Mouse (Mus musculus) stomach, embryonic 14.5 days (tissue): ENCODE data around the gene Sfxn5. TPM values are rescaled to one million over a fixed set of nuclear protein-coding genes. Genes with fewer than 3 reads are reported as not detected.

Experiments
- ATAC-seq: fragments of 200-750 bp; cut with Nextera tagmentation; 2 replicates; pipeline ENCODE4 v1.8.0; 2017; ENCODE audit warnings: low read depth, moderate TSS enrichment; ENCODE audit not compliant: insufficient number of reproducible peaks, insufficient read depth, low FRiP score
- H3K27ac ChIP-seq: fragments of 300-500 bp; sonication (generic); 2 replicates; pipeline ENCODE4 v1.5.1; 2014; ENCODE audit warnings: mild to moderate bottlenecking, low read length, moderate library complexity, mixed read lengths
- H3K27me3 ChIP-seq: fragments of 300-500 bp; sonication (generic); 2 replicates; pipeline ENCODE4 v1.6.1; 2014; ENCODE audit warnings: low read length, control low read depth, mixed read lengths; ENCODE audit not compliant: control insufficient read depth, insufficient read depth
- H3K36me3 ChIP-seq: fragments of 300-500 bp; sonication (generic); 2 replicates; pipeline ENCODE4 v1.6.1; 2014; ENCODE audit warnings: mild to moderate bottlenecking, control low read depth, low read length, moderate library complexity, mixed read lengths; ENCODE audit not compliant: control insufficient read depth, insufficient read depth
- H3K4me1 ChIP-seq: fragments of 300-500 bp; sonication (generic); 2 replicates; pipeline ENCODE4 v1.6.1; 2014; ENCODE audit warnings: low read length, control low read depth, mixed read lengths; ENCODE audit not compliant: control insufficient read depth, insufficient read depth
- H3K4me2 ChIP-seq: fragments of 300-500 bp; sonication (generic); replicated peaks from 2 replicates; pipeline ENCODE4 v1.6.1; 2014; ENCODE audit warnings: low read depth, low read length, control low read depth
- H3K4me3 ChIP-seq: fragments of 300-500 bp; sonication (generic); 2 replicates; pipeline ENCODE4 v1.5.1; 2014; ENCODE audit warnings: low read depth, low read length, control low read depth
- H3K9ac ChIP-seq: fragments of 300-500 bp; sonication (generic); replicated peaks from 2 replicates; pipeline ENCODE4 v1.6.1; 2014; ENCODE audit warnings: low read depth, mild to moderate bottlenecking, control low read depth, low read length, moderate library complexity, mixed read lengths
- H3K9me3 ChIP-seq: fragments of 300-500 bp; sonication (generic); 2 replicates; pipeline ENCODE4 v1.6.1; 2016; ENCODE audit warnings: low read depth, low read length, control low read depth; ENCODE audit not compliant: control insufficient read depth
- WGBS: fragments of 180-500 bp; shearing (Covaris S2); extraction: QIAGEN DNeasy Blood & Tissue Kit; methylation state at CpG from one replicate; pipeline ENCODE4 v1.1.7; 2014; 5-methylcytosine and 5-hydroxymethylcytosine counted together
- polyA plus RNA-seq: library from polyadenylated mRNA; unstranded; fragments of >200 nt; fragmentation: Nextera tagmentation; extraction: Ambion mirVana; gene quantifications from 2 replicates; pipeline ENCODE4 v1.2.1, GENCODE M21; 2014

Gene Sfxn5
- polyA plus RNA-seq, 1 experiment from 2014 or later, result 13.0 TPM

DNA sequence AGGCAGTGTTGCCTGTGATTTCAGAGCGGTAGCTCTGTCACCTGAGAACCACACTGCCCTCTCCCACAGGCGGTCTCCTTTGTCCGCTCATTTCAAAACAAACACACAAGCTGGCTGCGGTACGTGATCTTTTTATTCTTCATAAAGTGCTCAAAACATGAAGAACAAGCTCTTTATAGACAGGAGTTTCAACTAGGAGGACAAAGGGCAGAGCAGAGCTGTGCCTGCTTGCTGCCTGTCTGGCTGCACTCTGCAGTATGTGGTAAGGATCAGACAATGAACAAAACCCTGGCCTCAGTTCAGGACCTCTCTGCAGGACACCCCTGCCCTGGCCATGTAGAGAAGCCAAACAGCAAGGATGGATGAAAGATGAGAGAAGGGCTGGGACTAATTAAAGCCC, 1.6 kb upstream of the Sfxn5 start:
- Histone ChIP-seq H3K27ac (no peak overlapping the region), H3K9ac (no peak overlapping the region), H3K9me3 (no peaks in the 10 kb centered on the region), H3K27me3 (no peaks in the 10 kb centered on the region), H3K4me2 (no peak overlapping the region), H3K4me3 (no peak overlapping the region), H3K36me3 (no peaks in the 10 kb centered on the region), H3K4me1 (peaks cover 7% of the 10 kb centered on the region; the same call in 1 of the 2 replicates)
- 68% methylated on average over 5 of the region's 5 CpGs for WGBS
- ATAC-seq, result no peak

DNA sequence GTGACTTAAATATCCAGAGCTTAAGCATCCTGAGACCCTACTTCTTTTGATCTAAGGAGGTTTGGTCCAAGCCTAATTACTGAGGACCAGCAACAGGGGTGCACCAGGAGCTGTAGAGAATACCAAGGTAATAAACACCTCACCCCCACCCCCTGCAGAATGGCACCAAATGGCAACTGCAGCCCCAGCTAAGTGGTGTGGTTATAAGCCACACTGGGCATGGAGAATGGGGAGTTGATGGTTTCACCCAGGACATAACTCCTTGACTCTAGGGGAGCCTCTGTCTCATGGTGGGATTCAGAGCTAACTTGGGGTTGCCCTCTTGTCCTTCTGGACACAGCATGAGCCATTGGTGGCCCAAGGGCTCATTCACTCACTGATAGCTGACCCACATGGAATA, 1.0 kb upstream of the Sfxn5 start:
- Histone ChIP-seq H3K4me3 (no peak overlapping the region), H3K27ac (no peak overlapping the region), H3K9me3 (no peaks in the 10 kb centered on the region), H3K9ac (no peak overlapping the region), H3K36me3 (no peaks in the 10 kb centered on the region), H3K4me2 (peak overlapping the region; percentile 96; the same call in 1 of the 2 replicates), H3K4me1 (peaks cover 7% of the 10 kb centered on the region; the same call in 1 of the 2 replicates), H3K27me3 (no peaks in the 10 kb centered on the region)
- no peak for ATAC-seq

DNA sequence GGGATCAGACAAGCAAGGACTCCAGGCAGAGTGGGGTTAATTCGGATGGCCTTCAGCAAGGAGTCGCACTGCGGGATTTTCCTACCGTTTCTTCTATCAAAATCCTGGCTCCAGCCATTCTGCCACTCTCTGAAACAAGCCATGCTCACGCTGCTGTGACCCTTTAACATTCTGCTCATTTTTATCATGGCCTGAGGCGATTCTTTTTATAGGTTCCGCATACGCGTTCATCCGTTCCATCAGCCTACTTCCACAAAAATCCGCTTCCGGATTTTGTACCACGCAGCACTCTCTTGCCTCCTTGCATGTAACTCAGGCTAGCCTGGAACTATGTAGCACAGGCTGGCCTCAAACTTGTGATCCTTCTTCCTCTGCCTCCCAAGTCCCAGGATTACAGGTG, 510 bp upstream of the Sfxn5 start:
- no peak for ATAC-seq
- H3K4me1 ChIP-seq, result peaks cover 7% of the 10 kb centered on the region; the same call in 1 of the 2 replicates
- H3K27ac ChIP-seq, result peak overlapping the region; percentile 92; the same call in 1 of the 2 replicates
- H3K4me3 ChIP-seq, result peak overlapping the region; percentile 74
- H3K9me3 ChIP-seq, result no peaks in the 10 kb centered on the region
- peak overlapping the region; percentile 30; the same call in 1 of the 2 replicates for H3K9ac ChIP-seq
- no peaks in the 10 kb centered on the region for H3K27me3 ChIP-seq
- under 1% methylated on average over 13 of the region's 13 CpGs for WGBS
- H3K4me2 ChIP-seq, result peak overlapping the region; percentile 96
- no peaks in the 10 kb centered on the region for H3K36me3 ChIP-seq

DNA sequence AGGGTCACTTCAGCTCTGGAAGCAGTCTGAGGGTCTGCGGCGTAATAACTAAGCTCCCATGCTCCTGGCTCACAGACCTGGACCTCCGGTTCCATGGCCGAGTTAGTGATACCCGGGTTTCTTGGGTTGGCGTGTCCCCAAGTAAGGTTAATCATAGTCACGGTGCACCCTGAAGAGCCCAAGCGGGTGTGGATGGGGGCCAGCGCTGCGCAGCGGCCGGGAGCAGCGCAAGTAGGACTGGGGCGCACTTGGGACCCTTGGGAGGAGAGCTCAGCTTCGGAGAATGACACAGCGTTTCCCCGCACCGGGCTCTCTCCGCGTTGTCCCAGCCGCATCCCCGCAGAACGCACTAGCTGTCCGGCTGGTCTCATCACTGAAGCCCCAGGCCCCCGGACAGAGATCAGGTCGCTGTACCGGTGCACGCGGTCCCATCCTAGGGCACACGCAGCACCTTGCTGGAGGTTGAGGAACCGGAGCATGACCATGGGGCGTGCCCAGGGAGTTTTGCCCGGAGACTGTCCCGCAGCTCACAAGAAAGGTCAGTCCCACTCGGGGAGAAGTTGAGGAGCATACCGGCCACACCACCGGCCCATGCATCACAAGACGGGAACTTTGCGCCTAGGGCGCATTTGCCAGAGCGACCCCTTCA, 747 bp downstream of the Sfxn5 start:
- Histone ChIP-seq H3K36me3 (no peaks in the 10 kb centered on the region), H3K4me1 (peaks cover 7% of the 10 kb centered on the region; the same call in 1 of the 2 replicates), H3K27me3 (no peaks in the 10 kb centered on the region), H3K9ac (peak overlapping the region; percentile 48), H3K9me3 (no peaks in the 10 kb centered on the region), H3K4me3 (peak overlapping the region; percentile 74), H3K27ac (peak overlapping the region; percentile 39; the same call in 1 of the 2 replicates), H3K4me2 (peak overlapping the region; percentile 96)
- WGBS, result under 1% methylated on average over 41 of the region's 41 CpGs
- peak; percentile 24 for ATAC-seq

DNA sequence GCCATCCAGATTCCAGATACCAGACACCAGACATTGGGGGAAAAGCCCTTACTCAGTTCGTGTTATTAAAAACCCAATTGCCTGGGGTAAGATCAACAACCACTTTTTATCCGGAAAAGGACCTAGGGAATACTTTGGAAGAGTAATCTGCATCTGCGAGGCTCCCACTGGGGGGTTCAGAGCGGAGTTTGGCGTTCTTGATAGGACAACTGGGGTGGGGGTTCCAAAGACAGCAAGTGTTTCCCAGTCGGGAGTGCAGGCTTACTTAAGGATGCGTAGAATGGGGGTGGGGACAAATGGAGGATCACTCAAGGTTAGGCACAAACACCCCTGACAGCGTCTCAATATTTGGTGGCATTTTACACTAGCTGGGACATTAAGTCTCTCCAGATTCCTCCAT, 1.5 kb downstream of the Sfxn5 start:
- peaks cover 7% of the 10 kb centered on the region; the same call in 1 of the 2 replicates for H3K4me1 ChIP-seq
- H3K9ac ChIP-seq, result 0 out of 2 replicates have a peak overlapping the region, but pooled peaks have one; percentile 48
- H3K4me3 ChIP-seq, result no peak overlapping the region
- WGBS, result 8% methylated on average over 8 of the region's 8 CpGs
- H3K36me3 ChIP-seq, result no peaks in the 10 kb centered on the region
- no peaks in the 10 kb centered on the region for H3K9me3 ChIP-seq
- peak overlapping the region; percentile 96 for H3K4me2 ChIP-seq
- no peaks in the 10 kb centered on the region for H3K27me3 ChIP-seq
- no peak for ATAC-seq
- peak overlapping the region; percentile 33; the same call in 1 of the 2 replicates for H3K27ac ChIP-seq

DNA sequence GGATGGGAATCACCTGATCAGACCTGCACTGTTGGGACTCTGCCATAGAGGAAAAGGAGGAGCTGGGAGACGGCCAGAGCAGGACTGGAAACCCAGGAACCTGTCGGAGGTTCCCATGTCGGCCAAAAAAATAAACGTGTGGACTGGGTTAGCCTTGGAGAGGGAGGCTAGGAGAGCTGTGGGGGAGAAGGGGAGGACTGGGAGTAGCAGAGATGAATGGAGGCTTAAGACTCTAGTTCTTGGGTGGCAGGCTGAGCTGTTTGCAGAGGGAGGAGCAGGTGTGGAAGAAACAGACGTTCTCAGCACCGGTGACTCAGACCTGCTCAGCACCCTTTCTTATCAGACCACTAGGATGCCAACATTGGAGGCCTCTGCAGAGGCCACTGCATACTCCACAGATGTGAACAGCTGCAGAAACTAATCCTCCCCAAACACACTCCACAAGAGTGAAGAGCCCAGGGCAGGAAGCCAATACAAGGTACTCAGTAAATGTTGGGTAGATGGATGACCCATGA, 1.9 kb downstream of the Sfxn5 start:
- no peaks in the 10 kb centered on the region for H3K9me3 ChIP-seq
- peaks cover 7% of the 10 kb centered on the region; the same call in 1 of the 2 replicates for H3K4me1 ChIP-seq
- peak; percentile 15; the same call in 1 of the 2 replicates for ATAC-seq
- peak overlapping the region; percentile 96; the same call in 1 of the 2 replicates for H3K4me2 ChIP-seq
- 22% methylated on average over 6 of the region's 6 CpGs for WGBS
- no peak overlapping the region for H3K9ac ChIP-seq
- H3K27me3 ChIP-seq, result no peaks in the 10 kb centered on the region
- H3K4me3 ChIP-seq, result no peak overlapping the region
- H3K27ac ChIP-seq, result peak overlapping the region; percentile 33; the same call in 1 of the 2 replicates
- no peaks in the 10 kb centered on the region for H3K36me3 ChIP-seq

DNA sequence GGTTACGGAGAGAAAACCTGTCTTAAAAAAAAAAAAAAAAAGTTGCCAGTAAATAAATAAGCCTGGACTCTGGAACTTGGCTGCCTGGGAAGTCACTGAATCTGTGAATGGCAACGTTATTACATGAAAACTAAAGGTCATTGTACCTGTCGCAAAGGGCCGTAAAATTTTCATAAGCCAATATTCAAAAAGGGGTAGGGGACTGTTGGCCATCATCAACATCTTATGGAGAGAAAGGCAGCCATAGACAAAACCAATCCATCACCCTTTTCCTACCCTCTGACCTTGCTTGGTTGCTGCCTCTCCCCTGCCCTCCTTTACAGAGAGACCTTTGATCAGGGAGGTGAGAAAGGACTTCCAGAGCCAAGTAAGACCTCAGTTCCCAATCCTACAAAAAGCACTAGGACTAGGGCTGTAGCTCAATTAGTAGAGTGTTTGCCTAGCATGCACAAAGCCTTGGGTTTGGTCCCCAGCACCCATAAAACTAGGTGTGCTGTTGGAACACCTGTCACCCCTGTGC, 3.5 kb downstream of the Sfxn5 start:
- no peaks in the 10 kb centered on the region for H3K36me3 ChIP-seq
- H3K9ac ChIP-seq, result no peak overlapping the region
- no peak overlapping the region for H3K27ac ChIP-seq
- ATAC-seq, result no peak
- WGBS, result 92% methylated on average over 4 of the region's 4 CpGs
- H3K9me3 ChIP-seq, result no peaks in the 10 kb centered on the region
- H3K4me1 ChIP-seq, result peaks cover 10% of the 10 kb centered on the region; the same call in 1 of the 2 replicates
- H3K27me3 ChIP-seq, result no peaks in the 10 kb centered on the region
- H3K4me3 ChIP-seq, result no peak overlapping the region
- H3K4me2 ChIP-seq, result no peak overlapping the region

DNA sequence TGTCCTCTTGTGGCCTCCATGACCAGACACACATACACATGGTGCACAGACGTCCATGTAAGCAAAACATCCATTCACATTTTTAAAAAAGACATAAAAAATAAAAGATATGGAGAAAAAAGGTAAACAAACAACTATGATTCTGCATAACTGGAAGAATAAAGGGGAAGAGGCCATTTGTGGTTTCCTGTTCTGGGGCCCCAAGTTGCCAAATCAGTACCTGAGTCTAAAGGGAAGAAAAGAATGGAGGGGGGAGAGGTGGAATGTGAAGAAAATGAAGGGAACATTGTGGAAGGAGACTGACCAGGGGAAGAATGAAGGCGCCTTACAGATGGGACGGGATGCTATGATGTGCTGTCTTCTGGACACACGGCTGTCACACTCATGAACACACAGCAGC, 6.7 kb downstream of the Sfxn5 start:
- WGBS, result 80% methylated on average over 4 of the region's 4 CpGs
- Histone ChIP-seq H3K9me3 (no peaks in the 10 kb centered on the region), H3K36me3 (no peaks in the 10 kb centered on the region), H3K4me1 (peaks cover 6% of the 10 kb centered on the region; the same call in 1 of the 2 replicates), H3K27me3 (no peaks in the 10 kb centered on the region), H3K27ac (no peak overlapping the region), H3K4me2 (no peak overlapping the region), H3K4me3 (no peak overlapping the region), H3K9ac (no peak overlapping the region)
- no peak for ATAC-seq
